Mouse (Mus musculus) heart, adult 2 months (tissue): ENCODE results near the gene Olfr648.

ENCODE experiments used
- CTCF ChIP-seq: fragments of 200-600 bp; IDR thresholded peaks from 2 replicates; pipeline ENCODE4 v1.8.1; 2022; ENCODE audit warnings: antibody characterized with exemption, mild to moderate bottlenecking, moderate library complexity
- POLR2A ChIP-seq: fragments of 200-500 bp; IDR thresholded peaks from 2 replicates; pipeline ENCODE4 v1.6.1; 2011; ENCODE audit warnings: mild to moderate bottlenecking, low read depth, low read length, control low read depth; ENCODE audit not compliant: insufficient read depth

DNA sequence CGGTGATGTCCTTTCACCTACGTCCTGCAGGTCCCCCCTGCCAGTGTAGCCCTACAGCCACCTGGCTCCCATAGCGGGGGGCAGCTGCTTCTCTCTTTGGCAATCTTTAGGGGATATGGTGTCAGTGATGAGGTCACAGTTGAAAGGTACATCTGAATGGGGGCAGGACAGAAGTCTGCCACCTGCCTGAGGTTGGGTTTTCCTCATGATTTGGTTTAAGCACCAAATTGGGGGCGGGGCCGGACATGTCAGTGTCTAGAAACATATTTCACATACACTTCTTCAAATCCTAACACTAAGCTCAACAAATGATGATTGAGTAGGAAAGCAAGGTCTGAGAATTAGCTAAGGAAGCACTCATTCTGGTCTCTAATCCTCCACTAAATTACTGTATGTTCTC lies 53.5 kb downstream of the Olfr648 start, which contains the start of gene Ubqln5:
- TF ChIP-seq CTCF, result no peak
- no peak for TF ChIP-seq POLR2A
